Mouse (Mus musculus): Measurements from ENCODE around the gene Gm21776.
"Not testable (repeated sequence)": the region's sequence is repeated elsewhere in the genome, so short reads cannot be mapped to it uniquely, and the experiment has no call there.

Gene Gm21776

GRCm38 (mm10) chrY:76378362-76378761 lies at the start of gene Gm21776:
TSS of gene Gm21776 (plus strand) at chrY:76378662.
- DNase-seq, result not testable (repeated sequence)

All from cerebellum, adult 9-11 months (tissue).